Mouse (Mus musculus): Measurements from ENCODE around the gene Itih5.
A peak's percentile ranks its signal among the peaks of the same experiment; 100 is the strongest.

Itih5 gene

DNA sequence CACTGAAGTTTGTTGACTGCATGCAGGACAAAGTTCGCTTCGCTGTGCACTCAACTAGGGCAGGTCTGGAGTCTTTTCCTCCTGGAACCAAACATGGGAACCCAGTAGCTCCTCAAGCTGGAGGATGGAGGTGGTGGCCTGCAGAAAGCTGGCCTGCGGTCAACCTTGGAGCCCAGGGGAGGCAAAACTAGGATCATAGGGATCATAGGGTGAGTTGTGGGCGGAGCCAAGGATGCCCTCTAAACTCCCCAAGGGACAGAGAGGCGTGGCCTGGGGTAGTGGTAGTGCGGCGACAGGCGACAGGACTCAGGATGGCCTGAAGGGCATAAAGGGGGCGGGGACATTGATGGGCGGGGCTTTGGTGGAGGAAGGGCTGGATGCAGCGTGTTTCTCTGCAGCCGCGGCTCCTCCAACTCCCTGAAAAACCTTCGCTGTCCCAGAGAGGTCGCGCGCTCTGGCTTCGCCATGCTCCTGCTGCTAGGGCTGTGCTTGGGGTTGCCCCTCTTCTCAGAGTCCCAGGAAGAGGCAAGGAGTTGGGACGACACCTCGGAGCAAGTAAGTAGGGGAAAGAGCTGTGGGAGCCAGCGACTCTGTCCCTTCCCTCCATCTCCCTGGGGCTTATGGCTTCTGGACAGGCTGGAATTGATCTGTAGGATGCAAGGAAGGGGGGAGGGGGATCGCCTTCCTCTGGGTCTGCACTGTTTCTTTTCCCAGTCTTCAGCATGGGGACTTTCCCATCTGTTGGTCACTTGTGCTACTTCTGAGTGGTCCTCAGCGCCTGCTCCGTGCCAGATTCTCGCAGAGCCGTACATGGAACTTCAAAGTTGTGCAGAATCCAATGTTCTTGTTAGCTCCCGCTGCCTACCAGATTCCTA, at the start of gene Itih5:
TSS of gene Itih5 (plus strand) at position 371 of the 875 bp plus-strand sequence.
- DNase-seq (ENCODE audit: low read depth) = no peak

GRCm38 (mm10) chr2:10108535-10109189, 44.7 kb upstream of the Itih5 start:
- no peak for DNase-seq (ENCODE audit: low read depth)

- no peak for DNase-seq (ENCODE audit: low read depth)
These were observed 34.6 kb upstream of the Itih5 start for GRCm38 (mm10) chr2:10118751-10119150.

DNA sequence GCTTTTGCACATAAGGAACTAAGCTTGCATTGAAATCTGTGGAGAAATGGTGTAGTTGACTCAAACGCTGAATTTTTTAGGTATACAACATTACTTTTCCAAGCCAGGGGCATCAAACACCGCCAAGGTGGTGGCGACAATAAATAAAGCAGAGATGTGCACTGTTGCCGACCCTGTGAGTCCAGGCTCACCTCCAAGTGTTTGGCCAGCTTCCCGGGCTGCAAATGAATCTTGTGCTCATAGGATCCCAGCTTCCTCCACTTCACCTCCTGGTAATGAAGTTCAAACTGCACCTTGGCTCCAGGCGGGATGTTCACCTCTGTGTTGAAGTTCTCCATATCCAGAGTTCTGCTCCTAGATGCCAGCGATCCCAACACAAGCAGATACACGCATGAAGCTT, 34.1 kb upstream of the Itih5 start:
- no peak for DNase-seq (ENCODE audit: low read depth)

DNA sequence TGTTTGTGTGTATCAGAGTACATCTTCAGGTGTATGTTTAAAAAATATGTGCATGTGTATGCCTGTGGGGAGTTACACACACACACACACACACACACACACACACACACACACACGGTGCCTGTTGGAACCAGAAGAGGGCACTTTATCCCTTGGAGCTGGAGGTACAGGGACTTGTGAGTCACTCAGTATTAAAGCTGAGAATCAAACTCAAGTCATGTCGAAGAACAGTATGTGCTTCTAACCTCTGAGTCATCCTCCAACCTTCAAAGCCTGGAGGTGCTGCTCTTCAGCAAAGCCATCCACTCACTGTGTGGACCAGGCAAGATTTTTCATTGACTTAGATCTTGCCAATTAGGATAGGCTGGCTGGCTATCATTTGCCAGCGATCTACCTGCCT, 31.5 kb upstream of the Itih5 start:
- DNase-seq (ENCODE audit: low read depth) = no peak

GRCm38 (mm10) chr2:10126122-10126521, 27.2 kb upstream of the Itih5 start:
- no peak for DNase-seq (ENCODE audit: low read depth)

- no peak for DNase-seq (ENCODE audit: low read depth)
These were observed 25.9 kb upstream of the Itih5 start for GRCm38 (mm10) chr2:10127471-10127870.

GRCm38 (mm10) chr2:10128571-10128970, 24.8 kb upstream of the Itih5 start:
- DNase-seq (ENCODE audit: low read depth) = no peak

- DNase-seq (ENCODE audit: low read depth) = peak; percentile 35
These were observed 22.9 kb upstream of the Itih5 start for GRCm38 (mm10) chr2:10130341-10130990.

- no peak for DNase-seq (ENCODE audit: low read depth)
These were observed 22.1 kb upstream of the Itih5 start, which contains the start of gene Itih2 for GRCm38 (mm10) chr2:10131296-10131695. Gene Itih2, minus strand, starts transcription at chr2:10131396.

DNA sequence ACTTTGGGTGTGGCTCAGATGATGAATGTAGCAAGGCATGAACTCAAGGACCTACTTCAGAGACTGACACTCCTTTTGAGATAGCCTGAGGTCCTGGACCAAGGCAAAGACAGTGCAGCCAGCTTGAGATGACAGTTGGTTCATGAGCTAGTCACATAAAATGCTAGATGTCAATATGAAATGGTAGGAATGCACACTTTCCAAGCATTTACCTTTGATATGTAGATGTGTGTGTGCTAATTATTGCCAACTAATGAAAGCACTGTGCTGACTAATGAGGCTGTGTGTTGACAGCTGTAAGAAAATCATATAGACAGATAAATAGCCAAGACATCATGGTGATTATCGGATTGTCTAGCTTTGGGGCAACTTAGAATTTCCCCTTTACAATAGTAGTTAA, 21.2 kb upstream of the Itih5 start:
- DNase-seq (ENCODE audit: low read depth) = no peak

DNA sequence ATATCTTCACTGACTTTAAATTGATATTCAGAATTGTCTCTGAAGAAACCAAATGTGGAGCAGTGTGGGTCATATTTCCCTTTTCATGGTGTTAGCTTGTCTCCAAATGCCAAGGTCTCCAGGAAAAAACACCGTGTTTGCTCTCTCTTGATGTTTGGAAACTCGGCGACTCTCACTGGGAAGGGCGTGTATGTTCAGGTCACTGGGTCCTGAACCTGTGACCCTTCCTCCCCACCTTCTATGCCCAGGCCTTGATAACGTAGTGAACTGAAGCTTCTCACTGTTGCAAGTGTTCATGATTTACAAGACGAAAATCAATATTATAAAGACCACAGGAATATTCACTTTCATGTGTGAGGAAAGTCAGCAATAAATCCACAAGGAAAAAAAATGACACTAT, 19.4 kb upstream of the Itih5 start:
- DNase-seq (ENCODE audit: low read depth) = no peak

GRCm38 (mm10) chr2:10137320-10137719, 16.1 kb upstream of the Itih5 start:
- no peak for DNase-seq (ENCODE audit: low read depth)

DNA sequence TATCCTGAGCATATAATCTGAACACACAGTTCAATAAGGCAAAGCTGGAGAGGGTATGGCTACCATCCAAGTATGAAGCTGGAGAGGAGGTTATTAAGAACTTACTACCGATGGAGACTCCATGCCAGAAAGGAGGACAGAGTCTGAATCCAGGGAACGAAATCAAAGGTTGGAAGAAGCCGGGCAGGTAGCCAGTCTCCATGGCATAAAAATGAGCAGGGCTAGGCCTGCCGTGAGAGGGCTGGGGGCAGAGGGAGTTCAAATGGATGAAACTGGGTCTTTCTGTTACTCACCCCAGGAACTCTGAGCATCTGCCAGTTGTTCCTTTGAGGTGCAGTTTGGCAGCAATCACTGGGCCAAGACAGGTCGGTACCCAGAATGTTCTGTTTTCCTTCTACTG, 12.9 kb upstream of the Itih5 start:
- DNase-seq (ENCODE audit: low read depth) = no peak

DNA sequence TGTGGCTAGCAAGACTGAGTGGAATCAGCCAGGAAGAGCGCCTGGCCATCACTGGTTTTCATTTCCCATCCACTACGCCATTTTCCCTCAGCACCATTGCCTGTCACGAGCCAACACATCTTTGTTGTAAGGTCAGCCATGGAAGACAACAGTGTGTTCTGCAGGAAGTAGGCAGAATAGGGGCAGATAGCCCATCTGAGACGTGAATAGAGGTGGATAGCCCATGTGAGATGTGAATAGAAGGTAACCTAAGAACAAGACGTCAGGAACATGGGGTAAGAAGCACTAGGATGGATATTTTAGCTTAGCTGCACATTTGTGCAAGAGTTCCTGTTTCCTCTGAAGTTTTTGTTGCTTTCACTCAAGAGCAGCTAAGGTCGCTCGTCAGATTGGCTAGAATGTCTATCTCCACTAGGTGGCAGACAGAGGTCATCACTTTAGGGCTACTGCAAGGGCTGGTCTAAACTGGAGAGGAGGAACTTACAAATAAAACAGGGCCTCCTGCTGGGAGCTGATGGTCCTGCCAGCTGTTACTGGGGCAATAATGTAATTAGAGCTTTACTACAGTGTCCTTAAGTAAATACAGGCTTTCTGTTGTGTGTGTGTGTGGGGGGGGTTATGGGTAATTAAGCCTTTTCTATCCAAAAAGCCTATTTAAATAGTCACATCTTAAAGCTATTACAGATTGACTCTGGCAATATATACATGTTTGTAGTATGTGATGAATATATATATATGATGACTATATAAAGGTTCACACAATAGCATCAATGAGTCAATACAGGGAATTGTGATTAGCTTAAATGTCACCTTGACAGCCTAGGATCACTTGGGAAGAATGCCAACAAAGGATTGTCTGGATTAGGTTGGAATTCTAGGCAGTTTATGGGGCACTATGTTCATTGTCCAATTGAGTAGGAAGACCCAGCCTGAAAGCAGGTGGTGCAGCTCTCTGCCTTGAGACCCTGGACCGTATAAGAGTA, 10.6 kb upstream of the Itih5 start:
- peak; percentile 77 for DNase-seq (ENCODE audit: low read depth)

DNA sequence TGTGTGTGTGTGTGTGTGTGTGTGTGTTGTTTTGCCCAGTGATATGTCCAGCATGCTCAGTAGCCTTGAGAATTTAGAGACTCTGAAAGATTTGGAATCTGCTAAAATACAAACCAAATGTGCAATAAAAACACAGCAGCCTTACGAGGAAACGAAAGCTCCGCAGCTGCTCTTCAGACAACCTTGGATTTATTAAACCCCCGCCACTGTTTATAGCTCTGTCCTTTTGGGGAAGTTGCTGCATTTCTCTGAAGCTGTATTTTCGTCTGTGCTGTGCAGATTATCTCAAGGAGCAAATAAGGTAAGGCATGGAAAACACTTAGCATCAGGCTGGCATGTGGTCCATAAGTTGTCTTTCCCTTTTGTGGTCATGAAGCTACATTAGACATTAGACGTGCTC, 7.9 kb upstream of the Itih5 start:
- no peak for DNase-seq (ENCODE audit: low read depth)

DNA sequence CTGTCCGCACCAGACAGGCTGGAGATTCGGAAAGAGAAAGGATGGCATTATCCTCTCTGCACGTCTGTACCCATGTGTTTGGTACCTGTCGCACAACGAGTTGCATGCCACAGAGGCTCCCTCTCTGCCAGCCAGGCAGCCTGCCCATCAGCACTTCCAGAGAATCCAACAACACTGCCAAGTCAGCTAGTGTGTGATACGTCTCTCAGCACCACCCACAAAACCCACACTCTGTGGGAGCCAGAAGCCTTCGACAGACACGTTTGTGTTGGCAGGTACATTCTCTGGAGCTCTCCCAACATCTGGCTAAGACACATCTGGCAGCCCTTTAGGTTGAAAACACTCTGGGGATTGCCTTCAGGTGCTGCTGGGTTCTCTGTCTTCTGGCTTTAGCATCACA, 6.2 kb upstream of the Itih5 start:
- no peak for DNase-seq (ENCODE audit: low read depth)

DNA sequence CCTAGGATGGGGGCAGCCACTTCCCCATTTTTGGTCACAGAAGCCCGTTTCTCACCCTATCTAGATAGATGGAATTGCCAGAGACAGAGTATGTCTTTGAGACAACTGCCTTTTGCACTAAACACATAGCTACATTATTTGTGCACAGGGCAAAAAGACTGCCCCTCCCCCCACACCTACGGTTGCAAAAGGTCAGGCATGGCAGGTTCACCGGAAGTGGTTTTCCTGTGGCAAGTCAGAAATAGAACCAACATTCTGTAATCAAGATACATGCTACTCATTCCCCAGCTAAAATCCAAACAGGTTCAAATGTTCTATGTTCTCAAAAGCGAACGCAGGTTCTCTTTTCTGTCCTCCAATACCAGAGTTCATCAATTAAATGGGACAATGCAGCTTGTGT, 781 bp upstream of the Itih5 start:
- no peak for DNase-seq (ENCODE audit: low read depth)

GRCm38 (mm10) chr2:10157184-10157583, 3.8 kb downstream of the Itih5 start:
- no peak for DNase-seq (ENCODE audit: low read depth)

- DNase-seq (ENCODE audit: low read depth) = peak; percentile 31
These were observed 8.6 kb downstream of the Itih5 start for GRCm38 (mm10) chr2:10162011-10162410.

DNA sequence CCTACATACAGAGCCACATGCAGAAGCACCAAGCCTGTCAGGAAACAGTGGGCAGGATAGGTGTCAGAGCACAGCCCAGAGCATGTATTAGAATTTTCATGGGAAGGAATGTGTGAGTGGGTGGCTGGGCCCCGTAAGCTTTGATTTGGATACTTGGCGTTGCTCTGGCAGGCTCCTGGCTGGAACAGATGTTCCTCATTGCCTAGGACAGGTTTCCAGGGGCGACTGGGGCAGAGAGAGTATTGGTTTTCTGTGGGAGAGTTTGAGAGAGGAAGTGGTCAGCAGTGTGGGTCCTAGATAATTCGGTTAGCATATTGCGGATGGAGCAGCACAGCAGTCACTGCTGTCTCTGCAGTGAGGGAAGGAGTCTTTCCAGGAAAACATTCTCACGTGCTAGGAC, 13.3 kb downstream of the Itih5 start:
- peak; percentile 26 for DNase-seq (ENCODE audit: low read depth)

DNA sequence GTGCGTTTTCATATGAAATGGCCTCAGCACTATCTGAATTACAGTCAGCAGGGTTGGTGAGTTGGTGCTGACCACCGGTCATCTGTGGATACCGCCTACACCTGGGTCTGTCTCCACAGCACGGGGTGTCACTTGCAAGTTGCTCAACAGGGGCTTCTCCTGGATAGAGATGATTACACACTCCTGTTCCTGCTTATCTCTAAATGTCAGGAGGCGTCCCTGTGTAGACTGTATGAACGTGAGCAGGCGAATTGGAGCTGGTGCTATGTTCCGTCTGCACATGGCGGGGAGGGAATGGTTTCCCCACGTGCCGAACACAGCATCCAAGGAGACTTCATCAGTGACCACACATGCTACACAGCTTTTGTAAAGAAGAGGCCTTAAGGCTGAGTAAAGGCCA, 13.9 kb downstream of the Itih5 start:
- no peak for DNase-seq (ENCODE audit: low read depth)

Data from fibroblast of lung, adult 2 months (primary cell).